Mouse (Mus musculus): ENCODE measurements at regions not wholly inside any gene's neighbourhood (a gene's known extent, or its start where the extent isn't known, plus 50 kb on each side); places are given as distances from the start of the nearest gene placed in this dataset.

GRCm38 (mm10) chr1:154299866-154300265 lies 98.9 kb downstream of the Zfp648 start:
- H3K36me3 ChIP-seq (replicated peaks; ENCODE audit: control insufficient read depth, insufficient read depth, low read depth, low read length) = no peaks in the 10 kb centered on the region
- ATAC-seq (replicated peaks; ENCODE audit: insufficient number of reproducible peaks, low FRiP score, low TSS enrichment, low read depth) (no peak), DNase-seq (ENCODE audit: low spot score) (no peak)
- 78% methylated on average over 4 of the region's 4 CpGs for WGBS
- H3K4me1 ChIP-seq (ENCODE audit: control insufficient read depth, insufficient read depth, low read length) = no peaks in the 10 kb centered on the region
- no peak overlapping the region for H3K4me2 ChIP-seq (ENCODE audit: low read depth, low read length)
- H3K27me3 ChIP-seq (ENCODE audit: control insufficient read depth, insufficient read depth, low read length) = no peaks in the 10 kb centered on the region
- no peak overlapping the region for H3K4me3 ChIP-seq (ENCODE audit: low read depth, low read length)
- H3K9me3 ChIP-seq (replicated peaks; ENCODE audit: control insufficient read depth, low read length) = no peaks in the 10 kb centered on the region
- no peak overlapping the region for H3K9ac ChIP-seq (replicated peaks; ENCODE audit: low read length)
- no peak overlapping the region for H3K27ac ChIP-seq (replicated peaks; ENCODE audit: low read depth, low read length)

GRCm38 (mm10) chr1:154309650-154310049 lies 108.7 kb downstream of the Zfp648 start:
- ATAC-seq (replicated peaks; ENCODE audit: insufficient number of reproducible peaks, low FRiP score, low TSS enrichment, low read depth) (no peak), DNase-seq (ENCODE audit: low spot score) (no peak)
- no peaks in the 10 kb centered on the region for H3K36me3 ChIP-seq (replicated peaks; ENCODE audit: control insufficient read depth, insufficient read depth, low read depth, low read length)
- no peak overlapping the region for H3K4me3 ChIP-seq (ENCODE audit: low read depth, low read length)
- no peaks in the 10 kb centered on the region for H3K9me3 ChIP-seq (replicated peaks; ENCODE audit: control insufficient read depth, low read length)
- H3K9ac ChIP-seq (replicated peaks; ENCODE audit: low read length) = no peak overlapping the region
- H3K4me1 ChIP-seq (ENCODE audit: control insufficient read depth, insufficient read depth, low read length) = no peaks in the 10 kb centered on the region
- no peak overlapping the region for H3K27ac ChIP-seq (replicated peaks; ENCODE audit: low read depth, low read length)
- H3K4me2 ChIP-seq (ENCODE audit: low read depth, low read length) = no peak overlapping the region
- WGBS = 37% methylated on average over 2 of the region's 2 CpGs
- H3K27me3 ChIP-seq (ENCODE audit: control insufficient read depth, insufficient read depth, low read length) = no peaks in the 10 kb centered on the region

All from embryonic facial prominence, embryonic 11.5 days (tissue).